Mouse (Mus musculus): Measurements from ENCODE around the gene Prim2. TPM values are rescaled to one million over a fixed set of nuclear protein-coding genes. Genes with fewer than 3 reads are reported as not detected.

The Prim2 gene
- polyA plus RNA-seq, 1 experiment from 2014 or later, result 55.0 TPM

DNA sequence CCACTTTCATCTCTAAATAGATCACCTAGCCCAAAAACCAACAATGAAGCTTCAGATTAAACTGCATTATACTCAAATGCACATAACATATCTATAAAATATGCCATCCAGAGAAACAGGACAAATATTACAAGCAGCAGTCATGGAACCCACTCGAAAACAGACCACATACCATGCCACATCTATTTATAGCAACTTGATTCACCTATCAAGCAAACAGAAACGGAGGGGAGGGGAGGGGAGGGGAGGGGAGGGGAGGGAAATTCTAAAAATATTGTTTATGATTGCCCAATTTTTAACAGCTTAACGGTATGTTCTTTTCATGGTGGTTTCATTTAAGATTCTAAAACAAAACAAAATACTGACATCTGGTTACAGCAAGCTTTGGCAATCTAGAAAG is 185.8 kb downstream of the Prim2 start:
- Histone ChIP-seq H3K27ac (ENCODE audit: low read depth, low read length) (no peak overlapping the region), H3K9ac (ENCODE audit: low read length) (no peak overlapping the region), H3K4me2 (no peak overlapping the region), H3K36me3 (ENCODE audit: control insufficient read depth, insufficient read depth, low read length) (no peaks in the 10 kb centered on the region), H3K27me3 (ENCODE audit: control insufficient read depth, insufficient read depth, low read length) (no peaks in the 10 kb centered on the region), H3K4me3 (ENCODE audit: low read depth, low read length) (no peak overlapping the region), H3K9me3 (ENCODE audit: control insufficient read depth, low read length) (no peaks in the 10 kb centered on the region), H3K4me1 (ENCODE audit: control insufficient read depth, insufficient read depth, low read length) (no peaks in the 10 kb centered on the region)
- 81% methylated on average over 3 of the region's 3 CpGs for WGBS
- ATAC-seq (ENCODE audit: low FRiP score), result no peak
- no peak for DNase-seq (ENCODE audit: low spot score, missing footprints)

DNA sequence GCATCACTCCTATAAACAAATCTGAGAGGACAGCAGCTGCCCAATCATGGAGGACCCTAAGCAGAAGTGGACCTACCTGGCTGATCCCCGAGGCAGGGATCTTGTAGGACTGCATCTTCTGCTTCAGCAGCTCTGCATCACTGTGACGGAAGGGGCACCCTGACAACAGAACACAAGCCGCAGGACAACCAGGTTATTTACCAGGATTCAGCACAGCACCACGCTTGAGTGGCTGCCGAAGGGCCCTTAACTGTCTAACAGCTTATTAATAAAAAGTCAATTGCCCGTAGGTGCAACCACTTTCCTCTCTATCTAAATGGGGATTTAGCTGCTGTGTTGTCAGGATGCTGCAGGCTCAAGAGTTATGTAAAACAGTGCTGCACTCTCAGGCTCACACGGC is 189.2 kb downstream of the Prim2 start:
- H3K9ac ChIP-seq (ENCODE audit: low read length), result no peak overlapping the region
- DNase-seq (ENCODE audit: low spot score, missing footprints) (no peak), ATAC-seq (ENCODE audit: low FRiP score) (no peak)
- no peaks in the 10 kb centered on the region for H3K4me1 ChIP-seq (ENCODE audit: control insufficient read depth, insufficient read depth, low read length)
- H3K4me2 ChIP-seq, result no peak overlapping the region
- no peak overlapping the region for H3K27ac ChIP-seq (ENCODE audit: low read depth, low read length)
- H3K36me3 ChIP-seq (ENCODE audit: control insufficient read depth, insufficient read depth, low read length), result no peaks in the 10 kb centered on the region
- H3K9me3 ChIP-seq (ENCODE audit: control insufficient read depth, low read length), result no peaks in the 10 kb centered on the region
- WGBS, result 84% methylated on average over 7 of the region's 7 CpGs
- no peak overlapping the region for H3K4me3 ChIP-seq (ENCODE audit: low read depth, low read length)
- H3K27me3 ChIP-seq (ENCODE audit: control insufficient read depth, insufficient read depth, low read length), result no peaks in the 10 kb centered on the region

DNA sequence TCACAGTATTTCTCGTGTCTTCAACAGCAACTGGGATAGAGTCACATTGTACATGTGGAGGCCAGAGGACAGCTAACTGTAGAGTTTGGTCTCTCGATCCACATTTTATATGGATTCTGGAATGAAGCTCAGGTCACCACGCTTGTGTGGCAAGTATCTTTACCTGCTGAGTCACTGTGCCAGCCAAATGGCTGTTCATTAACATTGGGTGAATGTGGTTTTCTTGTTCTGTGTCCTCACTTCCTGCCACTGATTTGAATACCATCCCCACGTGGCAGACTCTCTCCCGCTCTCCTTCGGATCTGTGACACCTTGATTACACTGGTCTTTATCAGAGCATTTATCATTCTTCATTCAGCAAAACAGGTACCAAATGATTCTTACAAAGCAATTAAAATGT is 198.5 kb downstream of the Prim2 start:
- no peaks in the 10 kb centered on the region for H3K36me3 ChIP-seq (ENCODE audit: control insufficient read depth, insufficient read depth, low read length)
- no peaks in the 10 kb centered on the region for H3K27me3 ChIP-seq (ENCODE audit: control insufficient read depth, insufficient read depth, low read length)
- H3K9ac ChIP-seq (ENCODE audit: low read length), result no peak overlapping the region
- no peak overlapping the region for H3K4me2 ChIP-seq
- H3K4me1 ChIP-seq (ENCODE audit: control insufficient read depth, insufficient read depth, low read length), result no peaks in the 10 kb centered on the region
- DNase-seq (ENCODE audit: low spot score, missing footprints) (no peak), ATAC-seq (ENCODE audit: low FRiP score) (no peak)
- no peak overlapping the region for H3K4me3 ChIP-seq (ENCODE audit: low read depth, low read length)
- WGBS, result 92% methylated on average over 6 of the region's 6 CpGs
- H3K27ac ChIP-seq (ENCODE audit: low read depth, low read length), result no peak overlapping the region
- no peaks in the 10 kb centered on the region for H3K9me3 ChIP-seq (ENCODE audit: control insufficient read depth, low read length)

DNA sequence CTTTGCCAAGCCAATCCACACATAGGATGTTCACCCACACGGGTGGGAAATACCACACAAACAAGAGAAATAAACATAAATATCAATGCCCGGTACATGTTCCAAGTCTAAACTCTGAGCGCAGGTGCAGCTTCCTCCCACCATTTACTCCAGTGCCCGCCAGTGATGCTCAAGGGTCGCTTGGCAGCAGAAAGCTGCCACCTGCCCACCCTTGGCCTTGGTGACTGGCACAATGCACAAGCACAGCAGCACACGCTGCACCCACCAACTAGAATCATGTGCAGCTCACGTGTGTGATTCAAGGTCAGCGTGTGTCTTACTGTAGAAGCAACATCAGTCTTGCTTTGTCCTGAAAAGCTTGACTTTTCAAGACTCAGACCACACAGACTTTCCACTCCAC is 199.4 kb downstream of the Prim2 start:
- ATAC-seq (ENCODE audit: low FRiP score) (no peak), DNase-seq (ENCODE audit: low spot score, missing footprints) (no peak)
- H3K4me2 ChIP-seq, result no peak overlapping the region
- no peaks in the 10 kb centered on the region for H3K36me3 ChIP-seq (ENCODE audit: control insufficient read depth, insufficient read depth, low read length)
- H3K4me1 ChIP-seq (ENCODE audit: control insufficient read depth, insufficient read depth, low read length), result no peaks in the 10 kb centered on the region
- no peaks in the 10 kb centered on the region for H3K27me3 ChIP-seq (ENCODE audit: control insufficient read depth, insufficient read depth, low read length)
- no peak overlapping the region for H3K4me3 ChIP-seq (ENCODE audit: low read depth, low read length)
- H3K27ac ChIP-seq (ENCODE audit: low read depth, low read length), result no peak overlapping the region
- no peaks in the 10 kb centered on the region for H3K9me3 ChIP-seq (ENCODE audit: control insufficient read depth, low read length)
- WGBS, result 97% methylated on average over 8 of the region's 8 CpGs
- no peak overlapping the region for H3K9ac ChIP-seq (ENCODE audit: low read length)

DNA sequence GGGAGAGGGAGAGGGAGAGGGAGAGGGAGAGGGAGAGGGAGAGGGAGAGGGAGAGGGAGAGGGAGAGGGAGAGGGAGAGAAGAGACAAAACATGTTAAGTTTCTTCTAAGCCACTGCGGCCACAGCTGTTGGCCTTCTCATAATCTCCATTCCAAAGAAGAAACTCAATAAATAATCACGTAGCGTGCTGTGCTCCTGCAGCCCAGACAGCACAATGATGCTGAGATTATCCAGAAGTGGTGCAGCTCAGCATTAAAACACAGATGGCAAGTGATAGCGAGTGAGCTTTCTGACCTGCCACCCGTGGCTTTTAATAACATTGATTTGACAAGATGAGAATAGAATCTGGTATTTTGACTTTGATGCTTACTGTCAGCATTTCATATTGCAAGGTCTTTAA is 205.4 kb downstream of the Prim2 start:
- H3K9me3 ChIP-seq (ENCODE audit: control insufficient read depth, low read length), result no peaks in the 10 kb centered on the region
- no peak overlapping the region for H3K4me3 ChIP-seq (ENCODE audit: low read depth, low read length)
- no peaks in the 10 kb centered on the region for H3K27me3 ChIP-seq (ENCODE audit: control insufficient read depth, insufficient read depth, low read length)
- DNase-seq (ENCODE audit: low spot score, missing footprints) (no peak), ATAC-seq (ENCODE audit: low FRiP score) (peak; percentile 56; the same call in 1 of the 2 replicates)
- no peak overlapping the region for H3K27ac ChIP-seq (ENCODE audit: low read depth, low read length)
- WGBS, result 62% methylated on average over 5 of the region's 5 CpGs
- no peak overlapping the region for H3K9ac ChIP-seq (ENCODE audit: low read length)
- no peak overlapping the region for H3K4me2 ChIP-seq
- H3K4me1 ChIP-seq (ENCODE audit: control insufficient read depth, insufficient read depth, low read length), result no peaks in the 10 kb centered on the region
- H3K36me3 ChIP-seq (ENCODE audit: control insufficient read depth, insufficient read depth, low read length), result no peaks in the 10 kb centered on the region

DNA sequence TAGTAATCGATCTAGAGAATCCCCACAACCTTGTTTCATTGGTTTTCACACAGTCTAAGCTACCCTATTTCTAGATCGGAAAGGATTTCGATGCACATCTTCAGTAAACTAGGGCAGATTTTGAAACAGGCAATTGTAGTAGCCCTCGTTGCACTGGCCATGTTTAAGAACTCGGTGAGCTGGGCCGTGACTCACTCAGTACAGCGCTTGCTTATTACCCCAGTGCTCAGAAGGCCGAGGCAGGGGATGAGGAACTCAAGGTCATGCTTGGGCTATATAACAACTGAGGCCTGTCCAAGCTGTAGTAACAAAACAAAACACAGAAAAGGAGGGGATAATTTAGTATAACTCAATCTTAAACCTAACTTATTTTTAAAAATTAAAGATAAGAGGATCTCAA is 208.9 kb downstream of the Prim2 start:
- DNase-seq (ENCODE audit: low spot score, missing footprints) (no peak), ATAC-seq (ENCODE audit: low FRiP score) (no peak)
- H3K9ac ChIP-seq (ENCODE audit: low read length), result no peak overlapping the region
- no peaks in the 10 kb centered on the region for H3K9me3 ChIP-seq (ENCODE audit: control insufficient read depth, low read length)
- no peak overlapping the region for H3K4me3 ChIP-seq (ENCODE audit: low read depth, low read length)
- no peaks in the 10 kb centered on the region for H3K27me3 ChIP-seq (ENCODE audit: control insufficient read depth, insufficient read depth, low read length)
- no peak overlapping the region for H3K4me2 ChIP-seq
- WGBS, result 92% methylated on average over 8 of the region's 8 CpGs
- no peak overlapping the region for H3K27ac ChIP-seq (ENCODE audit: low read depth, low read length)
- no peaks in the 10 kb centered on the region for H3K4me1 ChIP-seq (ENCODE audit: control insufficient read depth, insufficient read depth, low read length)
- no peaks in the 10 kb centered on the region for H3K36me3 ChIP-seq (ENCODE audit: control insufficient read depth, insufficient read depth, low read length)

DNA sequence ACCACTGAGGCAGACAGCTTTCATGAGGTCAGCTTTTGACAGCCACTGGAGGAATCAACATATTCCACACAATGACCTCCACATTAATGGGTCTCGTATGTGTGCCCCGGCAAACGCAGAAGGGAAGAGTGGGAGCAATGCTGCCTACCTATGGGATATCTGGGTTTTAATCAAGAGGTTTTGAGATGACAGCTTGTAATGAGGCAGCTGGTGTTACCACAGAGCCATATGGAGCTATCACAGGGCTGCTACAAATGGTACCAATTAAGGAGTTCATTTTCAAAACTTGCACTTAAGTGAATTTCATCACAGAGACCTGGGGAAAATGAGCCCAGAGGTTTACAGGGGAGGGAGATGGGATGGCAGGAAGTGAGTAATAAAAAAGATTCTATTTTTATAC is 209.3 kb downstream of the Prim2 start:
- H3K9me3 ChIP-seq (ENCODE audit: control insufficient read depth, low read length), result no peaks in the 10 kb centered on the region
- H3K36me3 ChIP-seq (ENCODE audit: control insufficient read depth, insufficient read depth, low read length), result no peaks in the 10 kb centered on the region
- no peak overlapping the region for H3K4me2 ChIP-seq
- no peak overlapping the region for H3K27ac ChIP-seq (ENCODE audit: low read depth, low read length)
- 86% methylated on average over 3 of the region's 3 CpGs for WGBS
- H3K4me1 ChIP-seq (ENCODE audit: control insufficient read depth, insufficient read depth, low read length), result no peaks in the 10 kb centered on the region
- H3K9ac ChIP-seq (ENCODE audit: low read length), result no peak overlapping the region
- H3K4me3 ChIP-seq (ENCODE audit: low read depth, low read length), result no peak overlapping the region
- H3K27me3 ChIP-seq (ENCODE audit: control insufficient read depth, insufficient read depth, low read length), result no peaks in the 10 kb centered on the region
- DNase-seq (ENCODE audit: low spot score, missing footprints) (no peak), ATAC-seq (ENCODE audit: low FRiP score) (no peak)

DNA sequence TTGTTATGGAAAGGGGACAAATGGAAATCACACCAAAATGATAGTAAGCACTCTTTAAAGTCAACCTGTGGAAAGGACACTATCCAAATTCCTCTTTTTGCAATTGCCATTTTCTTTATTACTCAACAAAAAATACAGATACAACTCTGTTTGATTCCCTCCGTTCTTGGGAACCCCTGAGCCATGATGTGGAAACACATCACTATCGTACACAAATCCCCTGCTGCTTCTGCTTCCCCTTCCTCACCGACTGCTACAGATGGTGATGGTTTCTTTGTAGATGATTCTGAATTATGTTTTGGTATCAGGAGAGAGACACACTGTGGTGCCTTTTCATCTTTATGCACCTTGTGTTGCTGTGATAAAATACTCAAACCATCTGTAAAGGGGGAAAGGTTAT is 210.6 kb downstream of the Prim2 start:
- Histone ChIP-seq H3K27ac (ENCODE audit: low read depth, low read length) (no peak overlapping the region), H3K9me3 (ENCODE audit: control insufficient read depth, low read length) (no peaks in the 10 kb centered on the region), H3K36me3 (ENCODE audit: control insufficient read depth, insufficient read depth, low read length) (no peaks in the 10 kb centered on the region), H3K4me1 (ENCODE audit: control insufficient read depth, insufficient read depth, low read length) (no peaks in the 10 kb centered on the region), H3K27me3 (ENCODE audit: control insufficient read depth, insufficient read depth, low read length) (no peaks in the 10 kb centered on the region), H3K9ac (ENCODE audit: low read length) (no peak overlapping the region), H3K4me2 (no peak overlapping the region), H3K4me3 (ENCODE audit: low read depth, low read length) (no peak overlapping the region)
- 85% methylated on average over 3 of the region's 3 CpGs for WGBS
- ATAC-seq (ENCODE audit: low FRiP score), result no peak
- no peak for DNase-seq (ENCODE audit: low spot score, missing footprints)

DNA sequence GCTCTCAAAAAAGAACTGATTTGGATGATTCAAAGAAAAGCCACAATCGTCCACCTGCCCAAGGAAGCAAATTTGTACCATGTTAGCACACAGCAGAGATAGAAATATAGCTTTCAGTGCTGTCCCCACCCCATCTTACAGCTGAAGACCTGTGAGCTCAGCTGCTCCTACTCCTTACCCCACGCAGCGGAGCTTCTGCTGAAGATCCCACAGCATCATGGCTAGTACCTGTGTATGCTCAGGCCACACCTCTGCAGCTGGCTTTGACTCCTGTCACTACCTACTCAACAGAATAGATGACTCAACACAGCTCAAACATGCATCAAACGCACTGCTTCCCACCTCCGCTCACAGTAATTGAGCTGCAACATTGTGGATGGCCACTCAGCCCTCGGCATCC is 215.3 kb downstream of the Prim2 start:
- Histone ChIP-seq H3K36me3 (ENCODE audit: control insufficient read depth, insufficient read depth, low read length) (no peaks in the 10 kb centered on the region), H3K9ac (ENCODE audit: low read length) (no peak overlapping the region), H3K4me2 (no peak overlapping the region), H3K9me3 (ENCODE audit: control insufficient read depth, low read length) (no peaks in the 10 kb centered on the region), H3K4me3 (ENCODE audit: low read depth, low read length) (no peak overlapping the region), H3K27ac (ENCODE audit: low read depth, low read length) (no peak overlapping the region), H3K4me1 (ENCODE audit: control insufficient read depth, insufficient read depth, low read length) (no peaks in the 10 kb centered on the region), H3K27me3 (ENCODE audit: control insufficient read depth, insufficient read depth, low read length) (no peaks in the 10 kb centered on the region)
- DNase-seq (ENCODE audit: low spot score, missing footprints) (no peak), ATAC-seq (ENCODE audit: low FRiP score) (no peak)
- 91% methylated on average over 6 of the region's 6 CpGs for WGBS

DNA sequence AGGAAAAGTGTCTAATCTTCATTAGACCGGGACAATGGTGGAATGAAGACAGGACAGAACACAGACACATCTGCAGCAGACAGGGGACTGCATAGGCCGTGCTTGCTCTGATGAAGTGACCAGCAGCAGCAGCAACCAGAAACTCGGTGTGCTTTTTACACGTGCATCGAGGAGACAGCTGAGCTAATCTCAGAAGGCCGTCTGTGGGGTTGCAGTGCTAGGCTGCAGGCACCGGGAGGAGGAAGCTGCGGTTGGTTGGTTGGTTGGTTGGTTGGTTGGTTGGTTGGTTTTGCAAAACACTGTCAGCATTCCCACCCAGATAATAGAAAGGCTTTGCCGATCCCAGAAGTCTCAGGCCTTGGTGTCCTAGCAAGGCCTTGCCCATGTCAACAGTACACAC is 216.3 kb downstream of the Prim2 start:
- Histone ChIP-seq H3K4me3 (ENCODE audit: low read depth, low read length) (no peak overlapping the region), H3K27ac (ENCODE audit: low read depth, low read length) (no peak overlapping the region), H3K27me3 (ENCODE audit: control insufficient read depth, insufficient read depth, low read length) (no peaks in the 10 kb centered on the region), H3K4me2 (no peak overlapping the region), H3K36me3 (ENCODE audit: control insufficient read depth, insufficient read depth, low read length) (no peaks in the 10 kb centered on the region), H3K9ac (ENCODE audit: low read length) (no peak overlapping the region), H3K9me3 (ENCODE audit: control insufficient read depth, low read length) (no peaks in the 10 kb centered on the region), H3K4me1 (ENCODE audit: control insufficient read depth, insufficient read depth, low read length) (no peaks in the 10 kb centered on the region)
- no peak for DNase-seq (ENCODE audit: low spot score, missing footprints)
- 89% methylated on average over 9 of the region's 9 CpGs for WGBS
- no peak for ATAC-seq (ENCODE audit: low FRiP score)

All from midbrain, embryonic 11.5 days (tissue).